Mouse (Mus musculus) intestine, embryonic 16.5 days (tissue): ENCODE data around the gene Ano7. TPM values are rescaled to one million over a fixed set of nuclear protein-coding genes. Genes with fewer than 3 reads are reported as not detected.

Source experiments
- ATAC-seq: fragments of 200-750 bp; cut with Nextera tagmentation; 2 replicates; pipeline ENCODE4 v1.8.0; 2017; ENCODE audit warnings: moderate TSS enrichment, moderate library complexity
- H3K27ac ChIP-seq: fragments of 300-500 bp; sonication (generic); 2 replicates; pipeline ENCODE4 v1.5.1; 2014; ENCODE audit warnings: mild to moderate bottlenecking, low read length
- H3K27me3 ChIP-seq: fragments of 300-500 bp; sonication (generic); replicated peaks from 2 replicates; pipeline ENCODE4 v1.6.1; 2014; ENCODE audit warnings: low read length, control low read depth, mixed read lengths; ENCODE audit not compliant: control insufficient read depth, insufficient read depth
- H3K36me3 ChIP-seq: fragments of 300-500 bp; sonication (generic); 2 replicates; pipeline ENCODE4 v1.6.1; 2014; ENCODE audit warnings: low read length, control low read depth; ENCODE audit not compliant: control insufficient read depth, insufficient read depth
- H3K4me1 ChIP-seq: fragments of 300-500 bp; sonication (generic); 2 replicates; pipeline ENCODE4 v1.6.1; 2014; ENCODE audit warnings: low read length, control low read depth, mixed read lengths; ENCODE audit not compliant: control insufficient read depth, insufficient read depth
- H3K4me2 ChIP-seq: fragments of 300-500 bp; sonication (generic); 2 replicates; pipeline ENCODE4 v1.6.1; 2014; ENCODE audit warnings: low read depth, low read length, control low read depth
- H3K4me3 ChIP-seq: fragments of 300-500 bp; sonication (generic); 2 replicates; pipeline ENCODE4 v1.5.1; 2014; ENCODE audit warnings: mild to moderate bottlenecking, low read length
- H3K9ac ChIP-seq: fragments of 300-500 bp; sonication (generic); 2 replicates; pipeline ENCODE4 v1.6.1; 2014; ENCODE audit warnings: low read depth, low read length
- H3K9me3 ChIP-seq: fragments of 300-500 bp; sonication (generic); 2 replicates; pipeline ENCODE4 v1.6.1; 2016; ENCODE audit warnings: low read length, control low read depth; ENCODE audit not compliant: control insufficient read depth
- WGBS: fragments of 180-500 bp; shearing (Covaris S2); extraction: QIAGEN DNeasy Blood & Tissue Kit; methylation state at CpG from one replicate; pipeline ENCODE4 v1.1.7; 2014; 5-methylcytosine and 5-hydroxymethylcytosine counted together
- polyA plus RNA-seq: library from polyadenylated mRNA; unstranded; fragments of >200 nt; fragmentation: Nextera tagmentation; extraction: Ambion mirVana; gene quantifications from 2 replicates; pipeline ENCODE4 v1.2.1, GENCODE M21; 2015

Gene Ano7
- polyA plus RNA-seq, 1 experiment from 2014 or later, result 2.6 TPM

DNA sequence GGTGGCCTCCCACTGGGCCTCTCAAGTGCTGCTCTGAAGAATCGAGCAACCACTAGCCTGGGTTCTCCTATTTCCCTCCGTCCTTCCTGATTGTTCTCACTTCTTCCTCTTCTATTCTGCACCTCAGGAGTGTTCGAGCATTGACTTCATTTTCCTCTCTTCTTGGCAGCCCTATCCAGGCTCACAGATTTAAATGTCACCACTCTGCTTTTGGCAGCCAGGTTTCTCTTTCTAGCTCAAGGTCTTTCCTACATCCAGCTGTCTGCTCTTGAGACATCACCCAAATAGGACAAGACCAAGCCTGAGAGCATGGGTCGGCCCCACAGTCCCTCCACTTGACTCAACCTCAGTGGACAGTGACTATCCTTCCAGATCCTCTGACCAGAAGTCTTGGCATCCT is 11.1 kb upstream of the Ano7 start:
- peaks cover 16% of the 10 kb centered on the region for H3K36me3 ChIP-seq

DNA sequence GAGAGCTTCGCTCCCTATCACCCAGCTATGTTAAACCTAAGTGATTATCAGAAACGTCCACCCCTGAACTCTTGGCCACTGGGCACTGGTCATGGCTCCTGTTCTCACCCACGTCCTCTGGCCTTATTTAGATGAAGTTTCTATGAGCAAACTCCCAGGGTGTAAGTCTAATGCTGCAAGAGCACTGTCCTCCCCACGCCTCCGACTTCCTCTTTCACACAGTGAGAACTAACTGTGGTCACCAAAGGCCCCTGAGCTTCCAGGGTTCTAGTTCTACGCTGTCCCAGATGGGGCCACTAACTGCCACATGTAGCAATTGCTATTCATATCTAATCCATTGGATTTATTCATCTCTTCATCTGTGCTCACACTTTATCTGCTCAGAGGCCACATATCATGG is 8.1 kb upstream of the Ano7 start:
- Histone ChIP-seq H3K4me1 (no peaks in the 10 kb centered on the region), H3K27ac (no peak overlapping the region), H3K27me3 (no peaks in the 10 kb centered on the region), H3K36me3 (peaks cover 12% of the 10 kb centered on the region; the same call in 1 of the 2 replicates), H3K9ac (no peak overlapping the region), H3K9me3 (no peaks in the 10 kb centered on the region), H3K4me3 (no peak overlapping the region), H3K4me2 (no peak overlapping the region)
- WGBS, result 92% methylated on average over 6 of the region's 6 CpGs
- ATAC-seq, result no peak

More for the DNA sequence above, 11.1 kb upstream of the Ano7 start:
- no peaks in the 10 kb centered on the region for H3K9me3 ChIP-seq
- H3K9ac ChIP-seq, result no peak overlapping the region
- ATAC-seq, result no peak
- WGBS, result 89% methylated on average over 4 of the region's 4 CpGs
- H3K27ac ChIP-seq, result no peak overlapping the region
- H3K4me3 ChIP-seq, result no peak overlapping the region
- no peaks in the 10 kb centered on the region for H3K4me1 ChIP-seq
- no peaks in the 10 kb centered on the region for H3K27me3 ChIP-seq
- H3K4me2 ChIP-seq, result no peak overlapping the region

DNA sequence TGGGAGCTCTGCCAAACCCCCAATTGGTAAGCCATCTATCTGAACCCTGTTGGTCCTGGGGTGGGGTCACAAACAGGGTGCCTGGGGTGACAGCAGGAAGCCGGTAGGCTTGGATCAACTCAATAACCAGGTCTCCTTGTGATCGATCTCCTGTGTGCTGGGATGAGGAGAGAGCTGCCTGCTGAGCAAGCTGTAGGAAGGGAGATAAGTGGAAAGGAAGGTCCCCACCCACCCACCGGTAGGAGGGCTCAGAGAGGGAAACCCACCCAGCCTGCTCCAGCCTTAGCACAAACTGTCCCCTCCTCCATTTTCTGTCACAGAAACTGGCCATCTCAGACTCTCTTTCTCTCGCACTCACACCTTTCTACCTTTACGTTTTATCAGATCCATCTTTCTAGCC is 3.6 kb downstream of the Ano7 start:
- 57% methylated on average over 5 of the region's 5 CpGs for WGBS
- Histone ChIP-seq H3K4me1 (no peaks in the 10 kb centered on the region), H3K9me3 (no peaks in the 10 kb centered on the region), H3K4me3 (no peak overlapping the region), H3K36me3 (no peaks in the 10 kb centered on the region), H3K27ac (no peak overlapping the region), H3K27me3 (no peaks in the 10 kb centered on the region), H3K4me2 (no peak overlapping the region), H3K9ac (no peak overlapping the region)
- no peak for ATAC-seq

DNA sequence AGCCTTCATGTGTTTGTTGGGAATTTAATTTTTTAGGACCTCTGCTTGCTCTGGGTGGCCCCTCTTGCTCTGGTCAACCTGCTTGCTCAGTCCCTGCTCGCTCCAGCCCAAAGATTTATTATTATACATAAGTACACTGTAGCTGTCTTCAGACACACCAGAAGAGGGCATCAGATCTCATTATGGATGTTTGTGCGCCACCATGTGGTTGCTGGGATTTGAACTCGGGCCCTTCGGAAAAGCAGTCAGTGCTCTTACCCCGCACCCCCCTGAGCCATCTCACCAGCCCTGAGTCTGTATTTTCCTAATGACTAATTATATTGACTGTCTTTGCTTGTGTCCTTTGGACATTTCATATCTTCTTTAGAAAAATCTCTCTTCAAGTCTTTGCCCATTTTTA is 5.4 kb downstream of the Ano7 start:
- Histone ChIP-seq H3K4me3 (no peak overlapping the region), H3K4me2 (no peak overlapping the region), H3K27me3 (no peaks in the 10 kb centered on the region), H3K9me3 (no peaks in the 10 kb centered on the region), H3K4me1 (no peaks in the 10 kb centered on the region), H3K9ac (no peak overlapping the region), H3K36me3 (no peaks in the 10 kb centered on the region), H3K27ac (no peak overlapping the region)
- ATAC-seq, result no peak
- 76% methylated on average over 5 of the region's 5 CpGs for WGBS

DNA sequence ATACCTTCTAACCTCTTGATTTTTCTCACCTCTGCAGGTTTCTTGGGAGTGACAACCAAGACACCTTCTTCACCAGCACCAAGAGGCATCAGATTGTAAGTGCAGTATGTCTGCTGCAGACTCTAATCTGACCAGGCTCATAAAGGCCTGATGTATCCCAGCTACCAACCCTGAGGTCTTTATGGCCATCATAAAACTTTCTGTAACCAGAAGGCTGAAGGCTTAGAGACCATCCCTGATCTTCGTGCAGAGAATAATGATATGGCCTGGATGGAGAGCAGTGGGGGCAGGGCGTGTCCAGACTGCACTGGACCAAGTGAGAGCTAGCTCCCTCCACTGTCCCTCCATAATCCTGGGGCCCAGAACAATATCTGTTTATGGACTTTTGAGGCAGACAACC is 13.5 kb downstream of the Ano7 start:
- H3K27ac ChIP-seq, result no peak overlapping the region
- H3K4me3 ChIP-seq, result no peak overlapping the region
- no peaks in the 10 kb centered on the region for H3K36me3 ChIP-seq
- peak; percentile 63 for ATAC-seq
- WGBS, result 32% methylated on average over 2 of the region's 2 CpGs
- H3K4me1 ChIP-seq, result no peaks in the 10 kb centered on the region
- H3K4me2 ChIP-seq, result no peak overlapping the region
- no peaks in the 10 kb centered on the region for H3K27me3 ChIP-seq
- H3K9me3 ChIP-seq, result no peaks in the 10 kb centered on the region
- H3K9ac ChIP-seq, result no peak overlapping the region

DNA sequence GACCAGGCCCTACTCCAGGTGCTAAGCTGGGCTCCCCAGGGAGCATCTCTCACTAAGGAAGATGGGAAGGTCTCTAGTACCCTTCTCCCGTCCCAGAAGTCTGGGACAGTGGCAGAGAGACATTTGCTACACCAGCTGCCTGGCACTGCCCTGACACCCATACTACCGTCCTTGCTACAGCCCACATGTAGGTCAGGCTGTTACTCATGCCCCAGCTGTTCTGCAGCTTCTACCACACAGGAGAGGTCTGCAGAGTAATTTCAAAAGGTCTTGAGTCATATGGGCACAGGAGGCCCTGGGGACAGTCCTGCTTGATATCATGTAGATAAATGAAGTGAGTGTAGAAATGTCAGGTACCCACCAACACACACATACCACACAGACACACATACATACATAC is 15.2 kb downstream of the Ano7 start:
- Histone ChIP-seq H3K36me3 (no peaks in the 10 kb centered on the region), H3K4me1 (no peaks in the 10 kb centered on the region), H3K4me2 (no peak overlapping the region), H3K9me3 (no peaks in the 10 kb centered on the region), H3K27me3 (no peaks in the 10 kb centered on the region), H3K9ac (no peak overlapping the region), H3K4me3 (no peak overlapping the region), H3K27ac (no peak overlapping the region)
- WGBS, result 63% methylated on average over 2 of the region's 2 CpGs
- no peak for ATAC-seq

DNA sequence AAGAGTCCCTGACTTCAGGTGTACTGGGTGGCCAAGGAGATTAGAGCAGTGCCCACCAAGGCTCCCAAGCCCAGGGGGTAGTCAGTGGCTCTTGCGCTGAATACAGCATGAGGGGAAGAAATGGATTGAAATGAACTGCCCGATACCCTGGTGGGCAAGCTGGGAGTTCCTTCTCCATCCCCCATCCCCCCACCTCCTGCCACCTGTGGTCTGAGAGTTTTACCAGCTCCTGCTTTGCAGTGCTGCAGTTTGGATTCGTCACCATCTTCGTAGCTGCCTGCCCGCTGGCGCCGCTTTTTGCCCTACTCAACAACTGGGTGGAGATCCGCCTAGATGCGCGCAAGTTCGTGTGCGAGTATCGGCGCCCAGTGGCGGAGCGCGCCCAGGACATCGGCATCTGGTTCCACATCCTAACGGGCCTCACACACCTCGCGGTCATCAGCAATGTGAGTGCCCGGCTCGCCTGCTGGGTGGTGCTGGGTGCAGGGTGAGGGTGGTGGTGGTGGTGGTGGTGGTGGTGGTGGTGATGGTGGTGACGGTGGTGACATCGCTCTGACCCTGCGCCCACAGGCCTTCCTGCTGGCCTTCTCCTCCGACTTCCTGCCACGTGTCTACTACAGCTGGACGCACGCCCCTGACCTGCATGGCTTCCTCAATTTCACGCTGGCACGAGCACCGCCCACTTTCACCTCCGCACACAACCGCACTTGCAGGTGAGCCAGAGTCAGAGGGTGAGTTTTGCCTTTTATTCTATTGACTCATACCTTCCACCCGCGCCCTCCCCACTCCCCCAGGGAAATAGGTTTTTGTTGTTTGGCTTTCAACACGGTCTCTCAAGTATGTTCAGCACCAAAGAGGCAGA is 27.7 kb downstream of the Ano7 start:
- no peak for ATAC-seq
- Histone ChIP-seq H3K4me2 (peak overlapping the region; percentile 60), H3K27me3 (no peaks in the 10 kb centered on the region), H3K36me3 (peaks cover under 1% of the 10 kb centered on the region; the same call in 1 of the 2 replicates), H3K4me1 (peaks cover 4% of the 10 kb centered on the region; the same call in 1 of the 2 replicates), H3K9me3 (no peaks in the 10 kb centered on the region), H3K27ac (no peak overlapping the region), H3K9ac (peak overlapping the region; percentile 42), H3K4me3 (peak overlapping the region; percentile 31)
- 16% methylated on average over 38 of the region's 38 CpGs for WGBS

DNA sequence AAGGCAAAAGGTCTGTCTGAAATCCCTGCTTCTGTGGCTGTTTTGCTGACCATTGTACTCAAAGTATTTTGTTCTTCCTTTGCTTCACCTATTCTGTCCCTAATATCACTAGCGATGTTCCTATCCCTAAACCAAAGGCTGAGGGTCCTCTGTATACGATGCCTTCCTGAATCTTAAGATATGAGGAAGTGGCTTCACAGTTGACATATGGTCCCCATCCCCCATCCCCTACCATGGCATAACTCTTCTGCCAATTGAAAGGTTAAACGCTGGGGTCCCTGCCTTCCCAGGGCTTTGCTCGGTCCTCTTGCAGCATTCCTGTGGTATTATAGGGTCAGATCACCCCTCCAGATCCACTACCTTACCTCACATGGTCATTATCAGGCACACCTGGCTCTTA is 29.7 kb downstream of the Ano7 start:
- WGBS, result 73% methylated on average over 4 of the region's 4 CpGs
- no peaks in the 10 kb centered on the region for H3K9me3 ChIP-seq
- peaks cover 4% of the 10 kb centered on the region; the same call in 1 of the 2 replicates for H3K4me1 ChIP-seq
- peaks cover 21% of the 10 kb centered on the region for H3K36me3 ChIP-seq
- ATAC-seq, result no peak
- no peak overlapping the region for H3K27ac ChIP-seq
- no peak overlapping the region for H3K4me3 ChIP-seq
- no peak overlapping the region for H3K9ac ChIP-seq
- no peaks in the 10 kb centered on the region for H3K27me3 ChIP-seq
- H3K4me2 ChIP-seq, result no peak overlapping the region

DNA sequence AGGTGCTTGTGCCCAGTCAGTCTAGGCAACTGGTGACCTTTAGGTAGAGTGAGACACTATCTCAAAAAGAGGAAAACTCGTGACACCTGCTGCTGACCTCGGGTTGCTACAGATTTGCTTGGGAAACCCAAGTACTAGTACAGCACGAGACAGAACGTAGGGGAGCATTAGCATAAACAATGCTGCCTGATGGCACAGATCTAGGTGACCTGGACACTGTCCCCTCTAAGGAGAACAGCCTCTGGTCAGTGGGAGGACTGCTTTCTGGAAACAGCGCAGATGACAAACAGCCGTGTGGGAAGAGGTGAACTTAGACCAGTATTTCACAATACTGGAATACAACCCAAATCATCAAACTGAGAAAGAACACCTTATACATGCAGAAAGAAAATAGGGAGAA is 58.4 kb downstream of the Ano7 start:
- H3K27me3 ChIP-seq, result no peaks in the 10 kb centered on the region
- peaks cover 13% of the 10 kb centered on the region; the same call in 1 of the 2 replicates for H3K36me3 ChIP-seq
- WGBS, result 83% methylated on average over 6 of the region's 6 CpGs
- H3K4me3 ChIP-seq, result no peak overlapping the region
- no peaks in the 10 kb centered on the region for H3K4me1 ChIP-seq
- no peaks in the 10 kb centered on the region for H3K9me3 ChIP-seq
- ATAC-seq, result no peak
- no peak overlapping the region for H3K9ac ChIP-seq
- no peak overlapping the region for H3K27ac ChIP-seq
- H3K4me2 ChIP-seq, result no peak overlapping the region
